Mouse (Mus musculus): ENCODE measurements at regions not wholly inside any gene's neighbourhood (a gene's known extent, or its start where the extent isn't known, plus 50 kb on each side); places are given as distances from the start of the nearest gene placed in this dataset.

DNA sequence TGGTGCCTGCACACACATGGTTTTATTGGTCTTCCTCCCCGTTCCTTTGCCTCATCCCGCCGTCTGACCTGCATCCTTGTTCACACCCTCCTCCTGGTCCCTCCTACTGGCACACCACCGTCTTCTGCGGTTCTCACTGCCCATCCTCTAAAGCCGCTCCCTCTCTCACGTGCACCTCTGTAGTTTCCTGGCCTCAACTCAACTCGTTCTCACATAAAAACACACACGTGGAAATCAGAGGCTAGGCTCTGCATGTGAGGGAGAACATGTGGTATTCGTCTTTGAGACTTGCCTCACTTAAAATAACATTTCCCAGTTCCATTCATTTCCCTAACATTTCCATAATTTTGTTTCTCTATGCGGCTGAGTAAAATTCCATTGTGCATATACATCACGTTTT is 69.5 kb downstream of the Aldh8a1 start:
- 66% methylated on average over 12 of the region's 12 CpGs for WGBS
- no peaks in the 10 kb centered on the region; the same call in 1 of the 2 replicates for H3K4me1 ChIP-seq (ENCODE audit: control insufficient read depth, insufficient read depth, low read length)
- DNase-seq (ENCODE audit: low spot score) = no peak
- no peak overlapping the region for H3K27ac ChIP-seq (replicated peaks; ENCODE audit: low read depth, low read length)
- H3K9me3 ChIP-seq (ENCODE audit: control insufficient read depth, low read length) = no peaks in the 10 kb centered on the region
- ATAC-seq (ENCODE audit: insufficient number of reproducible peaks, low FRiP score, low TSS enrichment, low read depth) = no peak
- H3K9ac ChIP-seq (ENCODE audit: low read length) = no peak overlapping the region
- H3K4me2 ChIP-seq (ENCODE audit: low read depth, severe bottlenecking) = no peak overlapping the region
- no peaks in the 10 kb centered on the region for H3K36me3 ChIP-seq (ENCODE audit: control insufficient read depth, insufficient read depth, low read length)
- H3K4me3 ChIP-seq (ENCODE audit: low read depth, low read length) = no peak overlapping the region
- H3K27me3 ChIP-seq (ENCODE audit: control insufficient read depth, insufficient read depth, low read length) = no peaks in the 10 kb centered on the region

DNA sequence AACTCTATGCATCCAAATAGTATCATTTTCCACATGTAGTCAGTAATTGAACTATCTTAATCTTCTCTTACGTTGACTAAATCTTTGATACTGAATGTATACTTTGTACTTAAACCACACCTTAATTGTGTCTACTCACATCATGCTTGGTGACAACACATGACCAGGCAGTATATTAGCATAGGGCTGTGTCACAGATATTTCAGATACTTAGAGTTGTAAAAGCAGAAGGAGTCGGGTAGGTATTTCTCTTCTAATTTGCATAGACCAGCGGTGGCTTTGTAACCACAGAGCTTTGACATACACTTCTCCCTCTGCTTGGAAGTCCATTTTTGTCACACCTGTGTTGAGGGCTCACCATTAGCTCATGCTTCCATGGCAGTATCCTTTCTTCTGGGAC is 71.0 kb downstream of the Aldh8a1 start:
- Histone ChIP-seq H3K9ac (ENCODE audit: low read length) (no peak overlapping the region), H3K27me3 (ENCODE audit: control insufficient read depth, insufficient read depth, low read length) (no peaks in the 10 kb centered on the region), H3K27ac (replicated peaks; ENCODE audit: low read depth, low read length) (no peak overlapping the region), H3K36me3 (ENCODE audit: control insufficient read depth, insufficient read depth, low read length) (no peaks in the 10 kb centered on the region), H3K4me3 (ENCODE audit: low read depth, low read length) (no peak overlapping the region), H3K4me2 (ENCODE audit: low read depth, severe bottlenecking) (no peak overlapping the region), H3K9me3 (ENCODE audit: control insufficient read depth, low read length) (no peaks in the 10 kb centered on the region), H3K4me1 (ENCODE audit: control insufficient read depth, insufficient read depth, low read length) (no peaks in the 10 kb centered on the region; the same call in 1 of the 2 replicates)
- 95% methylated on average over 3 of the region's 3 CpGs for WGBS
- ATAC-seq (ENCODE audit: insufficient number of reproducible peaks, low FRiP score, low TSS enrichment, low read depth) = no peak
- DNase-seq (ENCODE audit: low spot score) = no peak

DNA sequence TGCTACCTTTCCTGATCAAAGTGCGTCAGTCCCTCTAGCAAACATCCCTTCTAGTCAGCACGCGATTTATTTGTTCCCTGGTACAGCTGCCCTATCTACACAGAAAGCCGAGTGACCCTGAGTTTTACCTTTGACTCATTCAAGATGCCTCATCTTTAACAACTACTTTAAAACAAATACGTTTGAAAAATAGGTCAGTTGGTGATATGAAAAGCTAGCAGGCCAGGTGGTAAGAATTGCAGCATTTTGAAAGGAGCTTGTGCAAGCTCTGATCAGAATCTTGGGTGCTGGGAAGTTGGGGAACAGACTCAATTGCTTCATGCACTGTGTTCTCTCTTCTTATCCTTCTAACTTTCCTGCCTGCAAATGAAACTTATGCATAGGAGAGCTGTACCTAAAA is 71.9 kb downstream of the Aldh8a1 start:
- H3K4me3 ChIP-seq (ENCODE audit: low read depth, low read length) = no peak overlapping the region
- no peaks in the 10 kb centered on the region for H3K27me3 ChIP-seq (ENCODE audit: control insufficient read depth, insufficient read depth, low read length)
- H3K36me3 ChIP-seq (ENCODE audit: control insufficient read depth, insufficient read depth, low read length) = no peaks in the 10 kb centered on the region
- no peak for DNase-seq (ENCODE audit: low spot score)
- H3K4me1 ChIP-seq (ENCODE audit: control insufficient read depth, insufficient read depth, low read length) = no peaks in the 10 kb centered on the region
- no peak overlapping the region for H3K27ac ChIP-seq (replicated peaks; ENCODE audit: low read depth, low read length)
- no peak overlapping the region for H3K4me2 ChIP-seq (ENCODE audit: low read depth, severe bottlenecking)
- no peak for ATAC-seq (ENCODE audit: insufficient number of reproducible peaks, low FRiP score, low TSS enrichment, low read depth)
- H3K9me3 ChIP-seq (ENCODE audit: control insufficient read depth, low read length) = no peaks in the 10 kb centered on the region
- WGBS = 80% methylated on average over 5 of the region's 5 CpGs
- no peak overlapping the region for H3K9ac ChIP-seq (ENCODE audit: low read length)

DNA sequence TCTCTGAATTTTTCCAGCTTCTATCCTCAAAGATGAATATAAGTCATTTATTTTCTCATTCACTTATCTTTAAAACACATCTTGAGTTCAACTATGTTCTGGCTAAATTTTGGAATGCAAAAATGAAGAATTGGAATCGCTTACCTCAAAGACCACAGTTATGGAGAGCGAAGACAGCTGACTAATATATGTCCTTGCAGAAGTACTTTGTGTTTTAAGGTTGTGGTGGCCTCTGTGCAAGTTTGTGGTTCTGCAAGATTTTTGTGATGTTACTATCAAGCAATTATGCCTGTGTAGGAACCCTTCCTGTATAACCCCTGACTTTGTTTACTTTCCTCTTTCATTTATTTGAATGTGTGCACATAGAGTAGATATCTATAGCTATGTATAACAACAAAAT is 75.5 kb downstream of the Aldh8a1 start:
- DNase-seq (ENCODE audit: low spot score) (no peak), ATAC-seq (ENCODE audit: insufficient number of reproducible peaks, low FRiP score, low TSS enrichment, low read depth) (no peak)
- Histone ChIP-seq H3K4me1 (ENCODE audit: control insufficient read depth, insufficient read depth, low read length) (no peaks in the 10 kb centered on the region), H3K27ac (replicated peaks; ENCODE audit: low read depth, low read length) (no peak overlapping the region), H3K4me2 (ENCODE audit: low read depth, severe bottlenecking) (no peak overlapping the region), H3K9me3 (ENCODE audit: control insufficient read depth, low read length) (no peaks in the 10 kb centered on the region), H3K36me3 (ENCODE audit: control insufficient read depth, insufficient read depth, low read length) (no peaks in the 10 kb centered on the region), H3K4me3 (ENCODE audit: low read depth, low read length) (no peak overlapping the region), H3K27me3 (ENCODE audit: control insufficient read depth, insufficient read depth, low read length) (no peaks in the 10 kb centered on the region), H3K9ac (ENCODE audit: low read length) (no peak overlapping the region)
- 95% methylated on average over 2 of the region's 2 CpGs for WGBS

DNA sequence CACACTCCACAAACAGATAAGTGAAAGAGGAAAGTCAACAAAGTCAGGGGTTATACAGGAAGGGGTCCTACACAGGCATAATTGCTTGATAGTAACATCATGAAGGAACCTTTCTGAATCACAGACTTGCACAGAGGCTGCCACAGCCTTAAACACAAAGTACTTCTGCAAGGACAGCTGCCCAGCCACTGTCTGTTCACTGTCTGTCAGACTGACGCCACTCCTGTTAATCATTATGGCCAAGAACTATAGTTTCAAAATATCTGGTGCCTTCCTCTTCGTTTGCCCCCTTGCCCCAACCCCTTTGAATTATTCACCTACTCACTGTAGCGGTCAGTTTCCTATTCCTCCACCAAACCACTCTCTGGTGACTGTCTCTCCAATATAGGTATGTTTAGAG is 76.4 kb downstream of the Aldh8a1 start:
- Histone ChIP-seq H3K9me3 (ENCODE audit: control insufficient read depth, low read length) (no peaks in the 10 kb centered on the region), H3K4me1 (ENCODE audit: control insufficient read depth, insufficient read depth, low read length) (no peaks in the 10 kb centered on the region), H3K36me3 (ENCODE audit: control insufficient read depth, insufficient read depth, low read length) (no peaks in the 10 kb centered on the region), H3K27me3 (ENCODE audit: control insufficient read depth, insufficient read depth, low read length) (no peaks in the 10 kb centered on the region), H3K4me3 (ENCODE audit: low read depth, low read length) (no peak overlapping the region), H3K4me2 (ENCODE audit: low read depth, severe bottlenecking) (no peak overlapping the region), H3K27ac (replicated peaks; ENCODE audit: low read depth, low read length) (no peak overlapping the region), H3K9ac (ENCODE audit: low read length) (no peak overlapping the region)
- ATAC-seq (ENCODE audit: insufficient number of reproducible peaks, low FRiP score, low TSS enrichment, low read depth) (no peak), DNase-seq (ENCODE audit: low spot score) (no peak)
- WGBS = 80% methylated on average over 3 of the region's 3 CpGs

DNA sequence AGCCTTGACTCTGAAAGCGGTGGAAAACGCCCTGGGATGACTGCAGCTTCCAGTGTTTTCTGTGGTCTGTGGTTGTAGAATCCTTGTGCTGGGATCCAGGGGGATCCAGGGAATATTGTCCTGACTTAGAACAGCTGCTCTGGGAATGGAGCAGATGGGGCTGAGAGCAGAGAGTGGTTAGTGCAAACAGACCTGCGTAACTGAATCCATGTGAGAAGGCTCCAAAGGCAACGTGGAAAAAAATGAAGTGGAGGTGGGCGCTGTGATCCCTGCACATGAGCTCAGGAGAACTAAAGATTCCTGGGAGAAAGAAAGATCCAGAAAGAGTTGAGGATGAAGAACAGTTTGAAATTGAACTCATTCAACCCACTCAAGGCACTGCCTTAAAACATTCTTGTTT is 77.1 kb downstream of the Aldh8a1 start:
- Histone ChIP-seq H3K9me3 (ENCODE audit: control insufficient read depth, low read length) (no peaks in the 10 kb centered on the region), H3K36me3 (ENCODE audit: control insufficient read depth, insufficient read depth, low read length) (no peaks in the 10 kb centered on the region), H3K9ac (ENCODE audit: low read length) (no peak overlapping the region), H3K4me2 (ENCODE audit: low read depth, severe bottlenecking) (no peak overlapping the region), H3K4me3 (ENCODE audit: low read depth, low read length) (no peak overlapping the region), H3K27me3 (ENCODE audit: control insufficient read depth, insufficient read depth, low read length) (no peaks in the 10 kb centered on the region), H3K4me1 (ENCODE audit: control insufficient read depth, insufficient read depth, low read length) (no peaks in the 10 kb centered on the region), H3K27ac (replicated peaks; ENCODE audit: low read depth, low read length) (no peak overlapping the region)
- DNase-seq (ENCODE audit: low spot score) (no peak), ATAC-seq (ENCODE audit: insufficient number of reproducible peaks, low FRiP score, low TSS enrichment, low read depth) (no peak)
- WGBS = 83% methylated on average over 5 of the region's 5 CpGs

DNA sequence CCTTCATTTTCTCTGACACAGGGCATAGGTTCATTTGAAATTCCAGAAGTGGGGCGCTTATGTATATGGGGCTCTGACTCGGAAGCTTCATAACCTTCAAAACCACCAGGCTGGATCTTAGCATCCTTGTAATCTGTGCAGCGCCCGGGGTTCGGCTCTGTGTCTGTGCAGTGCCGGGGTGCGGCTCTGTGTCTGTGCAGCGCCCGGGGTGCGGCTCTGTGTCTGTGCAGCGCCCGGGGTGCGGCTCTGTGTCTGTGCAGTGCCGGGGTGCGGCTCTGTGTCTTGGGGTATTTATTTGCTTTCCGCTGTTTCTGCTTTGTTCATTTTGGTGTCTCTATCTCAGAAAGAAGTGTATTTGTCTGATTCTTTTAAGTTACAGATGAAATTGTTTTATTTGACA is 77.7 kb downstream of the Aldh8a1 start:
- Histone ChIP-seq H3K27me3 (ENCODE audit: control insufficient read depth, insufficient read depth, low read length) (no peaks in the 10 kb centered on the region), H3K27ac (replicated peaks; ENCODE audit: low read depth, low read length) (no peak overlapping the region), H3K9me3 (ENCODE audit: control insufficient read depth, low read length) (no peaks in the 10 kb centered on the region), H3K9ac (ENCODE audit: low read length) (no peak overlapping the region), H3K4me1 (ENCODE audit: control insufficient read depth, insufficient read depth, low read length) (no peaks in the 10 kb centered on the region), H3K36me3 (ENCODE audit: control insufficient read depth, insufficient read depth, low read length) (no peaks in the 10 kb centered on the region), H3K4me2 (ENCODE audit: low read depth, severe bottlenecking) (no peak overlapping the region), H3K4me3 (ENCODE audit: low read depth, low read length) (no peak overlapping the region)
- DNase-seq (ENCODE audit: low spot score) (no peak), ATAC-seq (ENCODE audit: insufficient number of reproducible peaks, low FRiP score, low TSS enrichment, low read depth) (no peak)
- 94% methylated on average over 16 of the region's 16 CpGs for WGBS

DNA sequence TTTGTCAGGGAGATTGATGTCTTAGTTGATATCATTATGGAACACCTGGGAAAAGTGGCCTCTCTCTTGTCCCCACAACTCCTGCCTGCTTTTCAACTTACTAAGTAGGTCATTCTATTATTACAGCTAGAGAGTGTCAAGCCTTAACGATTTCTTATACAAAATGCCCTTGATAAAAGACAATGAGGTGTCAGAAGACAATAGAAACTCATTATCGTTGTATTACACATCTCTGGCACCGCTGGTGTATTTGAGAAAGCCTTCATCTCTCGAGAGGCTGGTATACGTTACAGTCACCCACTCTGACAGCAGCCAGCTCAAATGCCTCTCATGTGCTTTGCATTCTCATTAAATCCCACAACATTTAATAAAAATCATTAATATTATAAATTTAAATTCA is 78.8 kb downstream of the Aldh8a1 start:
- 63% methylated on average over 5 of the region's 5 CpGs for WGBS
- no peaks in the 10 kb centered on the region for H3K27me3 ChIP-seq (ENCODE audit: control insufficient read depth, insufficient read depth, low read length)
- no peaks in the 10 kb centered on the region for H3K9me3 ChIP-seq (ENCODE audit: control insufficient read depth, low read length)

DNA sequence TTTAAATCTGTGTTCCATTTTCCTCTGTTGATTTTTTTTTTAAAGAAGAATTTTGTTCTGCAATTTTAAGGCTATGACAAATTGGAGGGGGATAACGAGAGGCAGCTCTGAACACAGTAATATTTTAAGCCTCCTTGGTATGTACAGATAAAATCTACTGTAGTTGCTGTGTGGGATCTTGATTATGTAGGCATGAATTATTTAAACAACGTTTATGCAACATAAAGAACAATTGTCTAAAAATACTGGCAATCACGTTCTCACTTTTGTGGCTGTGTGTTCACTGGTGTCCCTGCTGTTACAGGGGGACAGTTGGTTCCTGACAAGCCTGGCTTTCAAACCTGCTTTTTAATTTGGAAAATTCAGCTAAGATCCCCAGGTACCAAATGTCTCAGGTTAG is 79.3 kb downstream of the Aldh8a1 start:
- H3K4me3 ChIP-seq (ENCODE audit: low read depth, low read length) = no peak overlapping the region
- no peaks in the 10 kb centered on the region for H3K9me3 ChIP-seq (ENCODE audit: control insufficient read depth, low read length)
- ATAC-seq (ENCODE audit: insufficient number of reproducible peaks, low FRiP score, low TSS enrichment, low read depth) (no peak), DNase-seq (ENCODE audit: low spot score) (no peak)
- 68% methylated on average over 3 of the region's 3 CpGs for WGBS
- no peaks in the 10 kb centered on the region for H3K36me3 ChIP-seq (ENCODE audit: control insufficient read depth, insufficient read depth, low read length)
- H3K4me1 ChIP-seq (ENCODE audit: control insufficient read depth, insufficient read depth, low read length) = no peaks in the 10 kb centered on the region
- no peak overlapping the region for H3K9ac ChIP-seq (ENCODE audit: low read length)
- no peak overlapping the region for H3K4me2 ChIP-seq (ENCODE audit: low read depth, severe bottlenecking)
- no peaks in the 10 kb centered on the region for H3K27me3 ChIP-seq (ENCODE audit: control insufficient read depth, insufficient read depth, low read length)
- H3K27ac ChIP-seq (replicated peaks; ENCODE audit: low read depth, low read length) = no peak overlapping the region

More for the DNA sequence above, 78.8 kb downstream of the Aldh8a1 start:
- no peak overlapping the region for H3K4me2 ChIP-seq (ENCODE audit: low read depth, severe bottlenecking)
- no peak overlapping the region for H3K4me3 ChIP-seq (ENCODE audit: low read depth, low read length)
- H3K4me1 ChIP-seq (ENCODE audit: control insufficient read depth, insufficient read depth, low read length) = no peaks in the 10 kb centered on the region
- no peaks in the 10 kb centered on the region for H3K36me3 ChIP-seq (ENCODE audit: control insufficient read depth, insufficient read depth, low read length)
- no peak for ATAC-seq (ENCODE audit: insufficient number of reproducible peaks, low FRiP score, low TSS enrichment, low read depth)
- no peak overlapping the region for H3K9ac ChIP-seq (ENCODE audit: low read length)
- DNase-seq (ENCODE audit: low spot score) = no peak
- H3K27ac ChIP-seq (replicated peaks; ENCODE audit: low read depth, low read length) = no peak overlapping the region

All from limb, embryonic 11.5 days (tissue).